Mouse (Mus musculus) common myeloid progenitor, adult 5-6 weeks (primary cell): ENCODE data around the gene Trim29. TPM values are rescaled to one million over a fixed set of nuclear protein-coding genes. Genes with fewer than 3 reads are reported as not detected.

ENCODE experiments used
- ATAC-seq: replicated peaks from 2 replicates; pipeline ENCODE4 v1.8.0; 2016; ENCODE audit warnings: low read depth, mild to moderate bottlenecking, moderate TSS enrichment, inconsistent platforms; ENCODE audit not compliant: poor library complexity, severe bottlenecking
- total RNA-seq: library from RNA; stranded (forward); fragments of 200-1000, 187-1606 nt; gene quantifications from 2 replicates; pipeline ENCODE4 v1.2.3, GENCODE M21; 2017

The Trim29 gene
- total RNA-seq = not detected in 2 replicates

DNA sequence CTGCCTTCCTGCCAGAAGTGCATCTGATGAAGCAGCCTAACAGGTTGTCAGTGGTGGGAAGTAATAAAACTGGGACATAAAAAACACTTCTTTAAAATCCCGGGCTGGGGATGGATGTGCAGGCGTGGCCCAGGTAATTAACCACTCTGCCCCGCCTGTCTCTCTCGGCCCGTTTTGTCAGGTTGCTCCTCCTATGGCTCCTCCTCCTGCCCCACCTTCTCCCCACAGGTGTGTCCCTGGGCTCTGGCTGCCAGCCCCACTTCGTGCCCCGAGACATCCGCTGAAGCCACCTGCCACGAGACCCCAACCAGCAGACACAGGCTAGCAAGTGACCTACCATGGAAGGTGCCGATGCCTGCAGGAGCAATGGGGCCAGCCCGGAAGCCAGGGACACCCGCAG, at the start of gene Trim29:
Gene Trim29, plus strand, starts transcription at position 311 of the 400 bp plus-strand sequence.
- ATAC-seq = no peak

DNA sequence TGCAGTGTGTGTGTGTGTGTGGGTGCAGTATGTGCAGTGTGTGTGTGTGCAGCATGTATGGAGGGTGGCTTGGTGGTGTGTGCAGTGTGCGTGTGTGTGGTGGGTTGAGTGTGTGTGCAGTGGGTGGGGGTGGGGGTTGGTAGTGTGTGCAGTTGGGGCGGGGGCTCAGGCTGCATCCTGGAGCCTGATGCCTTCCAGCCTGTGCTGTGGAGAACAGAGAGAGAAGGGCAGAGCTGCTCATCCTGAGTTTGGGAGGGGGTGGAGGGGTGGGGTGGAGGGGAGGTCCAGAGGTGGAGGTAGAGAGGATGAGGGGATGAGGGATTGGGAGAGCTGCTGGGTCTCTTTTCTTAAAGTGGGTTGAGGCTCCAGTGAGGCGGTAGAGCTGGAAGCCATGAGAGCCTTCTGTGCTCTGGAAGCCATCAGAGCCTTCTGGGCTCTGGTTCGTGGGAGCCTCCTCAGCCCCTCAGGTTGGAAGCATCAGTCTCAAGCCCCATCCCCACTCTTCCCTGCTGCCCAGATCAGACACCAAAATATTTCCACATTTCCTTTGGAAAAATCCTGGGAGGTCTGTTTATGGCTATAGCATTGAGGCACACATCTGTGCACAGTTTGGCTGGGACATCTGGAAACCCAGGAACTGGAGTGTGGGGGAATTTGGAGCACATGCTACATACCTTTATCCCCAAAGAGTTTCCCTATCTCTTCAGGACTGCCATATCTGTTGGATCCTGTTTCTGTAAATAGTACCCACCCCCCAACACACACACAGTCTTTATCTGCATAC, 49.3 kb upstream of the Trim29 start:
- no peak for ATAC-seq

DNA sequence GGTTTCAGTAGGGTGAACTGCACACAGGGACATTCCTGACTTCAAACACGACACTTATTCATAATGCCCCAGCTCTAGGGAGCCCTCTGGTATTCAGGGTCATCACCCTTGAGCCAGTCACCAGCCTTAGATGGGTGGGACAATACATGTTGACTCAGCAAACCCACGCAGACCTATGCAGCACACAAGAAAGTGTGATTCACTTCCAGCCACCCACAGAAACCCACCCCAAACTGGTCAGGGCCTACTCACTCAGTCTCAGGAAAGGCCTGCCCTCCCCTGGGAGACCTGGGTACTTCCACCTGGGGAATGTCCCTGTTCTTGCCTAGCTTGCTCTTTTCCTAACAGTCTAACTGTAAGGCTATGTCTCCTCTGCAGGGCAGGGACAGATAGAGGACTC, 48.7 kb upstream of the Trim29 start:
- no peak for ATAC-seq

GRCm38 (mm10) chr9:43262390-43262789, 48.3 kb upstream of the Trim29 start:
- no peak for ATAC-seq

DNA sequence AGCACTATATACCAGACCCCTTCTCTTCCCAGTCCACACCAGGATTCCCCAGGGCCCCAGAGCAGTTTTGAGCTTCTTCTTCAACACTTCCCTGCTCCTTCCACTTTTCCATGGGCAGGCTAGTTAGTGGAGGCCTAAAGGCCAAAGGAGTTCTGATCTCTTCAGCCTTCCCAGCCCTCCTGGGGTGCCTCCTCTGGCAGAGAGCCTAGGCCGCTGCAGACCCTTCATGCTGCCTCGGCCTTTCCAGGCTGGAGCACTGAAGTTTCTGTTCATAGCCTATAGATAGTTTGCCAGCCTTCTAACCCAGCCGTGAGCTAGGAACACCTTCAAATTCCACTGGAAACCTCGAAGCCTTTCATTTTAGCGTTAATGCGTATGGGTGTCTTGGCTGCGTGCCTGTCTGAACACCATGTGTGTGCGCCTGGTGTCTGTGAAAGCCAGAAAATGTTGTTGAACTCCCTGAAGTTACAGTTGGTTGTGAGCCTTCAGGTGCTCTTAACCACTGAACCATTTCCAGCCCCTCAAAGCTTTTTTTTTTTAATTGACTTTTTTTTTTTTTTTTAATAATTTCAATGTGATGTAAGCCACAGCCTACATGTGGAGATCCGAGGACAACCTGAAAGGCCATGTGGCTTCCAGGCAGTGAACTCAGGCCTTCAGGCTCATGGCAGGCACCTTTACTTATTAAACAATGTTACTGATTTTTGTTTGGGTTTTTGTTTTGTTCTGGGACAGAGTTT, 47.7 kb upstream of the Trim29 start:
- no peak for ATAC-seq

GRCm38 (mm10) chr9:43263946-43264451, 46.6 kb upstream of the Trim29 start:
- no peak for ATAC-seq

DNA sequence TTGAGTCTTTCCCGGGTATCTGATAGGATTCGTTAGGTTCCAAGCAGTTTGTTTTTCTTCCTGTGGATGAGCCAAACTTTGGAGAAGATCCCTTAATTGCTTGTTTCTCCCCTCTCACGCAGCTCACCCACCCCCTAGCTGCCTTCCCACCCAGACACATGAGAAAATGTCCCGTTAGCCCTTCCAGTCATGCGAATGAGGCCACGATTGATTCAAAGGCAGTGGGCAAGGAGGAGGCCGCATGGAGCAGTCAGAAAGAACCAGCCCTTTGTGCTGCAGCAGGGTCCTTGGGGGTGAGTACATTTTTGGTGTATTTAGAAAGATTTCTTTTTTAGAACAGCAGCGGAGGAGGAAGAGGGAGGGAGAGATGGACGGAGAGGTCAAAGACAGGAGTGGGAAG, 45.5 kb upstream of the Trim29 start:
- no peak for ATAC-seq

DNA sequence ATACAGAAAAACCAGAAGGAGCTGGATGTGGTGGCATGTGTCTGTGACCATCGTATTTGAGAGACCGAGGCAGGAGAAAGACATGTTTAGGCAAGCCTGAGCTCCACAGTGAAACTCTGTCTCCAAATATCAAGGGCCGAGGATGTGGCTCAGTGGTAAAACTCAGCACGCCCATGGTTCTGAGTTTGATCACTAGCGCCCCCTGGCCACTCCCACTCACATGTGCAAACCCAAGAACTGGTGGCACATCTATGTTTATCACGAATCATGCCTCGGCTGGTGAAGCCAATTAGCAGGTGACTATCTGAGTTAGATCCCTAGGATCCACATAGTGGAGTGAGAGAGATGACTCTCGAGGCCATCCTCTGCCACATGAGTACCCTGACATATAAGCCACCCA, 43.3 kb upstream of the Trim29 start:
- ATAC-seq = peak; percentile 57

DNA sequence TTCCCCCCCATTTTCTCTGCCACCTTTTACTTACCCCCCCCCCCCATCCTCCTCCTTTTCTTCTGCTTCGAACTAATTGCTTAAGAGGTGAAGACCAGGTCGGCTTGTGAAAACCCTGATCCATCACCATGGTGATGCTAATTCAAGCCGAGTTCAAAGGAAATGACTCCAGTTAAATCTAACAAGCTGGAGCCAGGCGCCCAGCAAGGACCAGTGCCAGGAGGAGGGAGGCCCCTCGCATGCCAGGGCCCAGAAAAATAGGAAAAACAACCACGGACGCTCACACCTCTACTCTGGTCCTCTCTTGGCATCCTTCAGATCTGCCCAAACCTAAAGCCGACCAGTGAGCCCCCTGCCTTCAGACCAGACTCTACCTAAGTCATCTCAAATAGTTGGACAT, 41.5 kb upstream of the Trim29 start:
- no peak for ATAC-seq

DNA sequence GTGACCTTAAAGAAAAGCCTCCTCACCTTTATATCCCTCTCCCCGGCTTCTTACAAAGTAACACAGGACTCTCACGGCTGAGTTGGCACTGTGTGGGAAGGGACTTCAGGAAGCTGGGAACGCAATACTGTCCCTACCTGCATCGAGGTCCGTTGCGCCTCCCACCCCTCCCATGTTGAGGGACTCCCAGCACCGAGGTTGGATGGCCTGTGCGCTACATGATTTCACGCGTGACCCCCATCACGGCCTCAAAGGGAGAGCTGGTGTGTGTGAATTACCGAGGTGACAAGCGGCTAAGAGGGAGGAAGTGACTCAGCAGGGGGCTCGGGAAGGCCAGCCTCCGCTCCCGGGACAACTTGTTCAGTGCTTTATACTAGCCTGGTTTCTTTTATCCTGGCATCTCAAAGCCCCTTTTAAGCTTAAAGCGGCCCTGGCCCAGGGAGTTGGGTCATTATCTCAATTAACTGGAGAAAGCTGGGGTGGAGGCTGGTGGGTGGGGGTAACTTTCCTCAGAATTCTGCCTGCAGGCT, 39.9 kb upstream of the Trim29 start:
- ATAC-seq = peak; percentile 52

DNA sequence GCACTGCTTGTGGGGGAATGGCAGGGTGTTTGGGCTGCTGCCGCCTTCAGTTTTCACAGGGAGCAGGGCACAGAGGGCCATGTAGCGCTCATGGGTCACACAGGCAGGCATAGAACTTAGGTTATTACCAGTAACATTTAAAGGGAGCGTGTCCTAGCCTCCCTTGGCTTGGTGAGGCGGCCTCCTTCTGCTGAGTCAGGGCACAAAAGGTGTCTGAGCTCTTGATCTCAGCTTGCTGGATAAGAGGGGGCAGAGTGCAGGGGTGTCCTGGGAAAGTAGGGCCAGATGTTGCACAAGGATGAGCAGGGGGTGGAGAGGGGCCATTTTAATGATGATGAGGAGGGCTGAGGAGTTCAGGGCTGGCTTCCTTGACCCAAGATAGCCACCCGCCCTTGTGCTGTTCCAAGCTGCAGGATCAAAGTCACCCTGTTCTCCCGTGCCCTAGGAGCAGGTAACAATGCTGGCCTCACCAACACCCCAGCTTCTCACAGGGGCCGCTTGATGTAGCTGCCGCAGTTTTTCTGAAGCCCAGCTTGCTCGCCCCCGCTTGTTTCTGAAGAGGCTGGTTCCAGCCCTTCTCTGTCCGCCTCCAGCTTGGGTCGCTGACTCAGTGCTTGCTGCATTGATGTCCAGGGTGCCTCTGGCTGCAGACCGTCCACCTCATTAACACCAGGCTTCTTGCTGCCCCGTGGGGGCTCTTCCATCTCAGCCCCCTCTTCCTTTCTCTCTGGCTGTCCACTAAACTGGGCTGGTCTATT, 38.7 kb upstream of the Trim29 start:
- ATAC-seq = no peak

DNA sequence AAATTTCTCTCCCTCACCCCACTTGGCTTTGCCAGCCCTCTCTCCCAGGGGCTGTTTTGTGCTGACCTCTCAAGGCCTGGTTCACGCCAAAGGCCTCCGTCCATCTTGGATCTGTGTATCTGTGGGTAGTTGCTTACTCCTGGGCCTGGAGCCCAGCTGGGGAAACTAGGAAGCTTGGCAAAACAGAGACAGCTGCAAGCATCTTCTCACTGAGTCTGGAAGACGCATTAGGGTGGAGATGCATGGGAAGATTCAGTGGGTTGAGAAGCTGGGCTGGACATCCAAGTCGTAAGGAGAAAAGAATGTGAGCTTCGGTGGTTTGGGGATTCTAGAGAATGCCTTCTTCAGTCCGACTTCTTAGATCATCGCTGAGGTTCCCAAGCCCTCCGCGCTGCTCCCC, 36.9 kb upstream of the Trim29 start:
- no peak for ATAC-seq

GRCm38 (mm10) chr9:43284284-43284683, 26.4 kb upstream of the Trim29 start:
- peak; percentile 95 for ATAC-seq

- no peak for ATAC-seq
These were observed 25.4 kb upstream of the Trim29 start for GRCm38 (mm10) chr9:43285281-43285680.

GRCm38 (mm10) chr9:43286870-43287269, 23.8 kb upstream of the Trim29 start:
- peak; percentile 73 for ATAC-seq

DNA sequence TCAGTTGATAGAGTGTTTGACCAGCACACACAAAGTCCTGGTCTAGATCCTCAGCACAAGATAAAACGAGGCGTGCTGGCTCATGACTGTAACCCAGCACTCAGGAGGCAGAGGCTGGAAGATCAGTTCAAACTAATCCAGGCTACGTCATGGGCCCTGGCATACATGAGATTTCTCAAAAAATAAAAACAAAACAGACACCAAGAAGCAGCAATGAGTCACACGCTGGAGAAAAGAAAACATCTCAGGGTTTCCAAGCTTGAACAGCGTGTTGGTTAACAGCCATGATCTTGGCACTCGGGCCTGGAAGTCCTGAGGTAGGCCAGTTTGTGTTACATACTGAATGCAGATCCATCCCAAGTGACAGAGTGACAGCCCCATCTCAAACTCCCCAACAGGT, 17.6 kb upstream of the Trim29 start:
- no peak for ATAC-seq

- no peak for ATAC-seq
These were observed 10.3 kb upstream of the Trim29 start for GRCm38 (mm10) chr9:43300394-43300793.

- ATAC-seq = no peak
These were observed 7.7 kb upstream of the Trim29 start for GRCm38 (mm10) chr9:43302989-43303388.

DNA sequence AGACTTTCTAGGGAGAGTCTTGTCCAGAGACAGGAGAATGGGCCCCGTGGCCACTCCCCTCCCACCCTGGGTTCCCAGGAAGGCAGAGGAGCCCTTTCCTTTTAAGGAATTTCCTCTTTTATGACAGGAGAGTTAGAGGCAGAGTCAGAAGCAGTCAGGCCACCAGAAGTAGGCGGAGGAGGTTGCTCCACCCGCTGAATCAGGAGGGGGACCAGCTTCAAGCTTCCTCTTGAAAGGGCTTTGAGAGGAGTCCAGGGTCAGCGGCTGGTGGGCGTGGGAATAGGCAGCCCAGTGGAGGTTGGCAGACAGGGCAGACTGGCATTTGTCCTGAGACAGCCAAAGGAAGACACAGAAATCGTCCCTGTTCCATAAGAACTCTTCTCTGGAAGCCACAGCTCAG, 4.8 kb upstream of the Trim29 start:
- ATAC-seq = no peak

DNA sequence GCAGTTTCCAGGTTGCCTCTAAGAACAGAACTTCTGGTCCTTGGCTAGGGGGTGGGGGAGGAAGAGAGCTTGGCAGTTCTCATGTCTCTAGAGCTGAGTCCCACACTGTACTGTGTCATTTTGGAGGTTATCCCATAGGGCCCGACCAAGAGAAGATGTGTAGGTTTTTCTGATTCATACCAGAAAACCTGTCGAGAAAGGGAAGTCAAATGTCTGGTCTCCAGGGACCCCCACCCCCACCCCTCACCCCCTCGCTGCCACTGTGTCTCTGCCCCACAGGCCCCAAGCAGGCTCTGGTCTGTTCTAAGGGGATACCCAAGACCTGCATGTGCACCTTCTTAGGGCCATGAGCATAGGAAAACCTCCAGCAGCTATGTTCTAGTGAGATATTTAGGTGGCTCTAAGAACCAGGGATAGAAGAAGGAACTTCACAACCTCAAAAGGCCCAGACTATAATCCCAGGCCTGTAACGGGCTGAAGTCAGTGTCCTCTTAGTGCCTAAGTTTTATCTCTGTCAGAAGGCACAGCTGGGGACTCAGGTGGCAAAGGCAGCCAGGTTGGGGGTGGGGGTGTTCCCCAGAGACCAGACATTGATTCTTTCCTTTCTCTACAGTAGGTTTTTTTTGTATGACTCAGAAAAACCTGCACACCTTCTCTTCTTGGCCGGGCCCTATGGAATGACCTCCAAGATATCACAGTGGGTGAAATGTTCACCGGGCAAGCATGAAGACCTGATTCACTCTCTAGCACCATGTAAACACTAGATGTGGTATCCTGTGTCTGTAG, 1.4 kb upstream of the Trim29 start:
- ATAC-seq = no peak
